Mouse (Mus musculus) monocyte, adult 5-6 weeks (primary cell): ENCODE data around the gene Usp32. TPM values are rescaled to one million over a fixed set of nuclear protein-coding genes. Genes with fewer than 3 reads are reported as not detected.

Experiments used
- ATAC-seq: fragments of 153-309, 156-312 bp; replicated peaks from 2 replicates; pipeline ENCODE4 v1.8.0; 2017; ENCODE audit warnings: mild to moderate bottlenecking; ENCODE audit not compliant: low TSS enrichment, insufficient number of reproducible peaks, severe bottlenecking, poor library complexity, low FRiP score
- total RNA-seq: library from RNA; stranded (forward); fragments of 200-1000, 200-491, 200-594 nt; gene quantifications from 3 replicates; pipeline ENCODE4 v1.2.3, GENCODE M21; 2017

Usp32 gene
- total RNA-seq, 1 experiment from 2014 or later: 120 TPM

DNA sequence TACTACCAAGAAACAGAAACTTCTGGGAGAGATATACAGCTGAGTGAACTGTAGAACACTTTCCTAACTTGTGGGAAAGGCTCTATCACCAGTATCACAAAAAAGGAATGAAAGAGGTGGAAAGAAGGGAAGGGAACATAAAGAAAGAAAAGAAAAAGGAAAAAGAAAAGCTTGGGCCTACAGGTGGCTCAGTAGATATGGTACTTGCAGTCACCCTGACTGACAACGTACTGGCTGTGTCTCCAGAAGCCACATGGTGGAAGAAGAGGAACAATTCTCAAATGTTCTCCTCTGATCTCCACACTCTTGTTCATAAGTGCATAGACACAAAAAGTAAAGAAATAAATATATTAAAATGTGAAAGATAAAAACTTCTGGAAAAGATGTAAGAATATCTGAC is 11.1 kb downstream of the Usp32 start:
- ATAC-seq: no peak

DNA sequence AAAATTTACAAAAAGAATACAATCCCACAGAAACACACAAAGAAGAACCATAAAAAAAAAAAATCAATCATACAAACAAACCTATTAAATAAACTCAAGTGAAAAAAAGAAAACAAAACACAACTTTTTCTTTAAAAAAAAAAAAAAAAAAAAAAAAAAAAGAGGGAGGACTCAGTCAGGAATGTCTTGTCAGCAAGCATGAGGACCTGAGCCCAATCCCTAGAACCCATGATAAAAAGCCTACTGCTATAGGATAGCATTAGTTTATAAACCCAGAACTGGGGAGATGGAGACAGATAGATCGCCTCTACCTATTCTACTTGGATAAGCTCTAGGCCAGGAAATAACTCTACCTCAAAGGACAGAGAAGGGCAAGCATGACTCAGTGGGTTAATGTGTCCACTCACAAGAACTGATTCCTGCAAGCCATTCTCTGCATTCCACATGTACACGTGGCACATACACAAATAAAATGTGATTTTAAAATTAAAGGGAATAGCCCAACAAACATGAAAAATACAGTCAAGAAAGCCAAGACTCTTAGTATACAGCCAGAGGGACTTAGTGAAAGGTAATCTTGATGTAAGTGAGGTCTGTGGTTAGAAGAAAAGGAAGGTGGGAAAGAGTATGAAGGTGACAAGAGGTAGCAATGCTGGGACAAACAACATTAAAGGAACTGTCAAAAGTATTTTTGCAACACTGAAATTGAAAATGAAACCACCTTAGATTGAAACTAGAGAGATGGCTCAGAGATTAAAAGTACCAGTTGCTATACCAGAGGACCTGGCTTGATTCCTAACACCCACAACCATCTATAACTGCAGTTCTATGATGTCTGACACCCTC is 13.5 kb downstream of the Usp32 start:
- ATAC-seq: no peak; the same call in 1 of the 2 replicates

DNA sequence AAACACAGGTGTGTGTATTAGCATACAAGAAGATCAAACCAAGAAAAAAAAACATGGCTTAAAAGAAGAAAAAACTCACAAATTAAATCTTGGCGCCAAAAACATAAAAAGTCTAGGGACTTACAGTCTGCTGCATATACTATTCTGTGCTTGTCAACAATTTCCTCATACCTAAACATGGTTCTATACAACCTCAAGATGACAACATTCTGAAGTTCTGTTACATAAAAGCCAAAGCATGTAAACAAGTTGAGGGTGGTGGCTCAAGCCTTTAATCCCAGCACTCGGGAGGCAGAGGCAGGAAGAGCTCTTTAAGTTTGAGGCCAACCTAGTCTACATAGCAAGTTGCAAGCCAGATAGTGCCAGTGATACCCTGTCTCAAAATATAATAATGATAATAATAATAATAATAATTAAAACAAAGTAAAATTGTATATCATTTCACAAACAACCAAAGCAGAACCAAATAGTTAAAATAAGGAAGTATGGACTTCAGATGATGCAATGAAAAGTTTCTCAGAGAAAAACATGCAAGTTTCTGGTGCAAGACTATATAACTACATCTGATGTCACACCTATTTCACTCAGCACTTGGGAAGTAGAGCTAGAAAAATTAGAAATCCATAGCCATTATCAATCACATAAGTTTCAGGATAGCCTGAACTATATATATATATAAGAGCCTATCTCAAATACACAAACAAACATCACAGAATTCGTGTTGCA is 16.5 kb downstream of the Usp32 start:
- peak; percentile 82 for ATAC-seq

DNA sequence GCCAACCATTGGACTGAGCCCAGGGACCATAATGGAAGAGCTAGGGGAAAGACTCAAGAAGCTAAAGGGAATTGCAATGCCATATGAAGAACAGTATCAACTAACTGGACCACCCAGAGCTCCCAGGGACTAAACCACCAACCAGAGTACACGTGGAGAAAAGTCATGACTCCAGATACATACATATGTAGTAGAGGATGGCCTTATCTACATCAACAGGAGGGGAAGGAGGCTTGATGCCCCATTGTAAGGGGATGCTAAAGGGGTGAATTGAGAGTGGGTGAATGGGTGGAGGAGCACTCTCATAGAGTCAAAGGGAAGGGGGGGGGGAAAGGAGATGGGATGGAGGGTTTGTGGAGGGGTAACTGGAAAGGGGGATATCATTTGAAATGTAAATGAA is 17.9 kb downstream of the Usp32 start:
- ATAC-seq: no peak

DNA sequence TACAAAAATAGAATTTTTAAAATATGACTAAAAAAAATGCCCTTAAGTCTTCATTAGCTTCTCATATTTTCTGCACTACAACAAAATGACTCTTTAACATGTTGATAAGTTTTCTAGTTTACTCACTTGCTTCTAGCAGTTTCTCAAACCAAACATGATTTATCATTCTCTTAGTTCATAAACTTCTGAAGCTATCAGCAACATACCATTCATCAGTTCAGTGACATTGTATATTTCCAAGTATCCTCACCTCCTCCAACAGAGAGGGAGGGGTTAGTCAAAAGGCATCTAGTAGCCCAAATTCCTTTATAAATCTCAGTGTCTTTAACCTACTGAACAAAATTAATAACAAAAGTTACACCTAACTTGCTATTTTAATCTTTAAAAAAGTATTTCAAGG is 22.8 kb downstream of the Usp32 start:
- ATAC-seq: no peak

DNA sequence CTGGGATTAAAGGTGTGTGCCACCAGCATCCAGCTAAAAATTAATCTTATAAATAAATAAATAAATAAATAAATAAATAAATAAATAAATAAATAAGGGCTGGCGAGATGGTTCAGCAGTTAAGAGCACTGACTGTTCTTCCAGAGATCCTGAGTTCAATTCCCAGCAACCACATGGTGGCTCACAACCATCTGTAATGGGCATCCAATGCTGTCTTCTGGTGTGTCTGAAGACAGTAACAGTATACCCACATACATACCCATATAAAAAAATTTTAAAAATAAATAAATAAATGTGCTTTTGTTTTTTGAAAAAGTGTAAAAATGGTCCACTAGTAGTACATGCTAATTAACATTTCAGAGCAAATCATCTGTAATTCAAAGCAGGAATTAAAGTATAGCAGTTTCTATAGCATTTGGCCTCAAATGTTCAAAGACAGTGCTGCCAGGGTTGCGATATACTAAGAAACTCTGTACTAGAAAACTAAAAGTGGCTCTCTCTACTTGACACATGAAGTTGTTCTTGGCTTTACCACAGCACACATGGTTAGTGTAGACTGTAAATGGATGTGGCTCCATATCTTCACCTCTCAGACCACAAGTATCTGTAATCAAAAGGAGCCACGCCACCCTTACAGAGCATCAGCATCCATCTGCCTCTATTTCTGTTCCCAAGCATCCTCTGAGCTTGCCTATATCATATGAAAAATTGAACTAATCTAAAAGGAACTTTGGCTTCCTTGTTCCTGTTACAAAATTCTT is 23.7 kb downstream of the Usp32 start:
- no peak for ATAC-seq

DNA sequence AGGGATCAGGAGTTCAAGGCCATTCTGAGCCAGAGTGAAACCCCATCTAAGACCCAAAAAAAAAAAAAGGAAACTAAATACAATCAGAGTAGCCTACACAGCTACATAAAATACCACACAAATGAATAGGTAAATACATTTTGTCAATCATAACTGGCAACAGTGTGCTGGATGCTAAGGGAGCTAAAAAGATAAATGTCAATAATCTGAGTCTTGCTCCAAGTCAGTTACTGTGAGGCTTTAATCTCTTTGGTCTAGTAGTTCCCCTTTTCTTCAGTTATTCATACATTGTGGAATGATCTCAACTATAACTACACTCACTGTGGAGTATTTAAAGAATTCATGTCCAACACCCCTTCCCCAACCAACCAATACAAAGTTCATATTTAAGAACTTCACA is 30.0 kb downstream of the Usp32 start:
- ATAC-seq: no peak

DNA sequence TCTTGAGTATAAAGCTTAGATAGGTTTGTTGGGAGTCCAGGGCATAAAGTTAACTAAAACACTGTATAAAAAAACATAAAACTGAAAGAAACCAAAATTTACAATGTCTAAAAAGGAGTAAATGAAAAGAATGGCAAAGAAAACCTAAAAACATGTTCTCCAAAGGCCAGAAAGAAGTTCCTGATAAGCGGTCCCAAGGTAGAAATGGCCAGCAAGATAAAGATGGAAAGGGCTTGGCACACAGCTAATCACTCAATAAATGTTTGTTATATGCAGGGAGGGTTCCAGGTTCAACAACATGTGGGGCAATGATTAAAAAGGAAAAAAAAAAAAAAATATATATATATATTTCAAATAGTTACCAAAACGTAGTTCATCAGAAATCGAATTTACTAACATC is 32.7 kb downstream of the Usp32 start:
- ATAC-seq: no peak

DNA sequence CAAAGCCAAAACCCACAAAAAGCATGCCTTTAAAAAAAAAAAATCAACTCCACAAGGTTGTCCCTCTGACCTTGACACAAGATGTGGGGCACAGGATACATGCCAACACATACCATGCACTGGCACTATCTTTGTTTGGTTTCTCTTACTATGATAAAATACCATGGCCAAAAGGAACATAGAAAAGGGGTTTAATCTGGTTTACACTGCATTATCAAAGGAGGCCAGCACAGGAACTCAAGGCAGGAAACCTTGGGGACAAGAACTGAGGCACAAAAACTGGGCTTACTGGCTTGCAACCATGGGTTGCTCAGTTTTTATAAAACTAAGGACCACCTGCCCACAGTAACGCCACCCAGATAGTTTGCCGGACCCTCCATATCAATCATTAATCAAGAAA is 34.1 kb downstream of the Usp32 start:
- no peak for ATAC-seq

DNA sequence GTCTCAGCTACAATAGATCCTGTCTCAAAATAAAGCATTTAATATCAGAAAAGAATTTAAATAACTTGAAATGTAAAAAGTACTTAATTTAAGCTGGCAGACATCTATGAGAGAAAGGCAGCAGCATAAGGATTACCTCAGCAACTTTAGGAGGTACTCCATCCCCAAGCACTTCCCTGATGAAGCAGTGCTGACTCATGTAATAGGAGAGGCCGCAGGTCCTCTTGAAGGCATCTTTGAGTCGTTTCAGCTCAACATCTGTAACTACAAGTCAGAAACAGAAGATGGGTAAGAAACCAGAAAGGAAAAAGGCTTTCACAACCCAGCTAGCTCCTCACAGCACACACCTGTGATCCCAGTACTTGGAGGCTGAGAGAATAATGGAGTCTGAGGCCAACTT is 36.2 kb downstream of the Usp32 start:
- ATAC-seq: no peak

DNA sequence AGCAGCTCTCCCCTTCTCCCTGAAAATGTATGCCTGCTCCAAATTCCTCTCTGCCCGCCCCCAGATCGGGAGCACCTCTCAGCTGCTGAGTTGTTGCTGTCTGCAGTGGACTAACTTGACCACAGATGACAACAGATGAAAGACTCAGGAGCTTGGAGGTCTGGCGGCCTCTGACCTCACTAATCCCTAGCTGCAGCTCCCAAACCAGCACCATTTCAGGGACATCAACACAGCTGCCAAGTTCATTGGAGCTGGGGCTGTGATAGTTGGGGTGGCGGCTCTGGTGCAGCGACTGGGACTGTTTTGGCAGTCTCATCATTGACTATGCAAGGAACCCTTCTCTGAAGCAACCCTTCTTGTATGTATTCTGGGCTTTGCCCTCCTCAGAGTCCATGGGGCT is 44.8 kb downstream of the Usp32 start:
- no peak for ATAC-seq

DNA sequence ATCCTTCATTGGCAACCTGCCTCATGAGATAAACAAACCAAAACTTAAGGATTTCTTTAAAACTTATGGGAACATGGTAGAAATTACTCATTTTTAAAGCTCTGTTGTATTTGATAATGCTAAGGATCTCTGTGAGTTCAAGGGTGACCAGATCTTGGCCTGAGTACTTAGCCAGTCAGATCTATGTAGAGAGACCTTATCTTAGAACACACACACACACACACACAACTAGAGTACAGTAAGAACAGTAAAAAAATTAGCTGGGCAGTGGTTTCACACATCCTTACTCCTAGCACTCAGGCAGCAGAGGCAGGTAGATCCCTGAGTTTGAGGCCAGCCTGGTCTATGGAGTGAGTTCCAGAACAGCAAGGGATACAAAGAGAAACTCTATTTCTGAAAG is 53.7 kb downstream of the Usp32 start:
- no peak for ATAC-seq

DNA sequence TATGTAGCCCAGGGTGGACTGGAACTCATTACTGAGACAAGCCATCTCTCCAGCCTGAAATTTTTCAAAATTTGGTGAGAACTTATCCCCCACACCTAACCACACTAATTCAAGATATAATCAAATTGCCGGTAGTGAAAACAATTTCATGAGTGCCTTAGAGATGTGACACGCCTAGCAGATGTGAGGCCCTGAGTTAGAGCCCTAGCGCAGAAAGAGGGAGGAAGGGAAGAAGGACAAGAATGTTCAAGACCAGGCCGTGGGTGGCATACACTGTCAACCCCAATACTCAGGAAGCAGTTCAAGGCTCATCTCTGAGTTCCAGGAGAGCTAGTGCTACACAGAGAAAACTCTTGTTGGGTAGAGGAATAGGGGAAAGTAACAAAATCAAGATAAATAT is 72.1 kb downstream of the Usp32 start:
- ATAC-seq: no peak

DNA sequence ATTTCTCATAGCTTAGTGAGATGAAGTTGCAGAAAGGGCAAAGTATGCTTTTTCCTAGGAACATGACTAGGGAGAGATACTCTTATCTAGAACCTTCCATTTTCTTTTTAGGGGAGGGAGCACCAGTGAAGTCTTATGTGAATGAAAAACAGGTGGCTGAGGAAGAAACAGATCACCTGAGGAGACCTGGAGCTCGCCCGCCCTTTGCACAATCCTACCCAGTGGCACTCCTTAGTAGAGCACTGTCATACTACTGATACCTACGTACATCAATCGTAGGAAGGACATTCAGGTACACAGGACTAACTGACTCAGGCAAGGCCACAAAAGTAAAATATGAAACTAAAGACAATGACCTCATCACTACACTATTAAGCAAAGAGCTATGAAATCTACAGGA is 81.4 kb downstream of the Usp32 start:
- no peak for ATAC-seq

DNA sequence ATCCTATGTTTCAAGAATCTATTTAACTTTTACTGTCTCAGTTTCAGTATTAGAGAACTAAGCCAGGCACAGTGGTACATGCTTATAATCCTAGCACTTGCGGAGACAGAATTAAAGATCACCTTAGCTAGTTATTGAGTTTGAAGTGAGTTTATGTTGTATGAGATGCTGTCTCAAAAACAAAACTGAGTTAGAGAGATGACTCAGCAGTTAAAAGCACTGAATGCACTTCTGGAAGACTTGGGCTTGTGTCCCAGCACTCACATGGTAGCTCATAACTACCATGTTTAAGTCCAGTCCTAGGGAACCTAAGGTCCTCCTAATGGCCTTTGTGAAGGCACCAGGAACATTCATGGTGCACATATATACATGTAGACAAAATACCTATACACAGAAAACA is 82.4 kb downstream of the Usp32 start:
- no peak for ATAC-seq

DNA sequence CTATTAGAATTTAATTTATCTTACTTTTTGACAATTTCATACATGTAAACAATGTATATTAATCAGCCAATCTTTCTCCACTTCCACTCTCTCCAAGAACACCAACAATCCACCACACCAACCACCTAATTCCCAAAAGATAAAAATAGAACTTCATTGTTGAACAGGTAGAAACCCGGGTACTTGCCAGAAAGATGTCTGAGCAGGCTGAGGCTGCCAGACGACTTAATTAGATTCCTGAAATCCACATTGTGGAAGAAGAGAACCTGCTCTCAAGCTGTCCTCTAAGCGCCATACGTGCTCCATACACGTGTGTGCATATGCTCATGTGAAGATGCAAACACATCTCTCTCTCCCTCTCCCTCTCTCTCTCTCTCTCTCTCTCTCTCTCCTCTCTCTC is 83.1 kb downstream of the Usp32 start:
- no peak for ATAC-seq

DNA sequence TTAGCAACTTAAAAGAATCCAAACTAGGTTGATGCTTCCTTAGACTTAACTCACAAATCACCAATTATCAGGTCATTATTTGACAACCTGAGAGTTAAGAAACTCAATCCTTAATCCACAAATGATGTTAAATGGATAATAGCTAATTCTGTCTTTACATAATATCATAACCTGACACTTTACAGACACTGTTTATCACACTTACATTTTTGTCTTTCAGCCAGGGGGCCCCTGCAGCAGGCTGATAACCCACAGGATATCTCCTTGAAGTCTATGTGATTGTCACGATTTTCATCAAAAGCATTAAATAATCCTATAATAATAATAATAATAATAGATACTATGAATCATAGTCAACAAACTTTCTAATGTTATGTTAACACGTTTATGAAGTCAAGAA is 84.4 kb downstream of the Usp32 start:
- no peak for ATAC-seq

DNA sequence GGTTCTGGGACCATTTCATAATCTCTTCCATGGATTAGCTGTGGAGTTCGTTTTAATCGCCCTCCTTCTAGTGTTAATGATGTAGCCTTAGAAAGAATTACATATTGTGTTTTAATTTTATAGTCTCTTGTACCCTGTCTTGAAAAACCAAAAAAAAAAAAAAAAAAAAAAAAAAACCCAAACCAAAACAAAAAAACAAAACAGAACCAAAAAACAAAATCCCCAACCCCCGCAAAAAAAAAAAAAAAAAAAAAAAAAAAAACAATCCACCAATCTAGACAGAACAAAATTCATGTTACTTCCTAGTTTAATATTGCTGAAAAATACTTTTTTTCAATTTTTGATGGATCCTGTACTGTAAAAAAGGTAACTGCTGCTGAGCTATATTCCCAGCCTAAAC is 100.7 kb downstream of the Usp32 start:
- no peak for ATAC-seq

DNA sequence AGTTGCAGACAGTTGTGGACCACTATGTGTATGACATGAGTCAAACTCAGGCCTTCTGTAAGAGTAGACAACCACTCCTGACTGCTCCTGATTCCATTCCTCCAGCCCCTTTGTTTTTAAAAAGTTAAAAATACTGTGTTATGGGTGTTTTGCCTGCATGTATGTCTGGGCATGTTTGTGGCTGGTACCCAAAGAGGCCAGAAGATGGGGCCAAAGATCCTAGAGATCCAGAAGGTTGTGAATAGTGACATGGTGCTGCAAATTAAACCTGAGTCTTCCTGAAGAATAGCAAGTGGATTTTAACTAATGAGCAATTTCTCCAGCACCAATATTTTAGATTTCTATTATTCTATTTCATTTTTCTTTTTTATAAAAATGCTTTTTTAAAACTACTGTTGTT is 126.8 kb downstream of the Usp32 start:
- no peak for ATAC-seq

DNA sequence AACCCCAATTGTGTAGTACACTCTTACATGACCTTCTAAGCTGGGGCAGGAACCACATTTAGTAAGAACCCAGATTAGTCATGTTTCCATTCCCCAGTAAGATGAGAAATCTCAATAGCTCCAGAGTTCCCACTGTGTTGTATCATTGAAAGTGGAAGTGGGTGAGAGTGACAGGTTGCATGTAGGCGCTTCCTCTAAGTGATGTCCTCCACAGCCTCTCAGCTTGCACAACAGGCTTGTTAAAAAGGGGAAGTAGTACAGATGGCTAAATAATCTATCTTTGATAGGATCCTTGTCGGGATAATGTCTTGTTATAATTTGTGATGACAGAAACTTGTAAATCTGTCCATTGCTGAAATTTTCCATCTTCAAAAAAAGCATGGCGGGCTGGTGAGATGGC is 136.4 kb downstream of the Usp32 start:
- peak; percentile 100 for ATAC-seq
